Mouse (Mus musculus): ENCODE measurements around the gene Fancd2os. TPM values are rescaled to one million over a fixed set of nuclear protein-coding genes. Genes with fewer than 3 reads are reported as not detected.

The Fancd2os gene
- total and polyA plus RNA-seq, 3 experiments: 0.31 TPM; not detected in 2

DNA sequence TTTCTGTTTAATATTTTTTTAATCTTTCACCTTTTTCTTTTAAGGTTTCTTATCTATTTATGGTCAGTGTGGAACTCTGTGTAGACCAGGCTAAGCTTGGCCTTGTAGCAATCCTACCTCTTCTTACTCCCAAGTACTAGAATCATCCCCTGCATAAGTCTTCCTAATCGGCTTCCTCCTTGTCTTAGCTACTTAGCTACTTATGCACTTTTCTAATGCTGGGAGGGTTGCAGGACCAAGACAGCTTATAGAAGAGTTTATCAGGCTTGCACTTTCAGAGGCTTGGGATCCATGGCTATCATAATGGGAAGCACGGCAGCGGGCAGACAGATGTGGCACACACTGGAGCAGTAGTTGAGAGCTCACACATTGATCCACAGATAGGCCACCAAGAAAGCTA is 21.2 kb downstream of the Fancd2os start:
- in situ Hi-C loops (cut with MboI; ENCODE audit: low pct_ligation_motif_present, low pct_unique_long_range_greater_than_20kb, low sequenced_read_pairs): no loop called here
- Histone ChIP-seq H3K9ac (ENCODE audit: insufficient read depth, low read depth) (no peak overlapping the region), H3K4me2 (ENCODE audit: insufficient read depth, low read depth, poor library complexity, severe bottlenecking) (no peak overlapping the region), H3K27me3 (replicated peaks) (no peaks in the 10 kb centered on the region), H3K9me3 (replicated peaks; ENCODE audit: low read length) (no peaks in the 10 kb centered on the region), H3K79me2 (replicated peaks; ENCODE audit: control insufficient read depth, extremely low read depth, insufficient read depth, poor library complexity, severe bottlenecking) (no peaks in the 10 kb centered on the region), H3K4me3 (replicated peaks in 1 of 3; ENCODE audit: low read depth in 2 of 3, low read length in 2 of 3, poor library complexity in 1 of 3) (no peak overlapping the region), H3K4me1 (ENCODE audit: control insufficient read depth in 1 of 2, insufficient read depth in 2 of 2) (no peaks in the 10 kb centered on the region), H3K36me3 (replicated peaks in 1 of 2; ENCODE audit: control insufficient read depth in 1 of 2, insufficient read depth in 1 of 2, low read length in 1 of 2) (peaks cover 51 to 86% of the 10 kb centered on the region in 2 experiments), H3K27ac (ENCODE audit: insufficient read depth, low read depth) (no peak overlapping the region)
- no peak for TF ChIP-seq ELF1 (IDR thresholded peaks at IDR 0.05; ENCODE audit: low read depth, low read length)
- TF ChIP-seq UBTF (IDR thresholded peaks at IDR 0.05; ENCODE audit: low read depth, low read length): no peak
- no peak for TF ChIP-seq MEF2A (IDR thresholded peaks at IDR 0.05; ENCODE audit: borderline replicate concordance, low read depth, low read length)
- TF ChIP-seq ZMIZ1 (IDR thresholded peaks at IDR 0.05; ENCODE audit: low read depth, low read length): no peak
- TF ChIP-seq MAZ (IDR thresholded peaks at IDR 0.05; ENCODE audit: low read depth, low read length): no peak
- DNase-seq (ENCODE audit: extremely low read depth): no peak
- dilution Hi-C loops (cut with MboI; ENCODE audit: extremely low pct_ligation_motif_present, extremely low pct_unique_long_range_greater_than_20kb, low sequenced_read_pairs): no loop called here

DNA sequence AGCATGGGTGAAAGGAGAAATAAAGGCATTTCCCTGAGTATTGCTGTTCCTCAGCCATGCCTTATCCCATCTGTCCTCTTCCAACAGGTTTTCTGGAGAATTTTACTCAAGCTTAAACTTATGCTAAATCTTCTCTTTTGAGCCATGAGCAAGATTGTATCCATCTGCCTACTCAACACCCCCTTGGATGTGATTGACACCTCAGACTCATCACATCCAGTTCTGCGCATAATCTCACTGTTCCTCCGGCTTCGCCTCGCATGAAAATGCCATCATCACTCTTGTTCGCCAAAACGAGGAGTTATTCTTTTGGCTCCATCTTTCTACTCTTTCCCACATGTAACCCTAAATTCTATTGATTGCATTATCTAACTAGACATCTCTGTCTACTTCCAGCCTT is 24.5 kb downstream of the Fancd2os start:
- no peaks in the 10 kb centered on the region for H3K9me3 ChIP-seq (replicated peaks; ENCODE audit: low read length)
- in situ Hi-C loops (cut with MboI; ENCODE audit: low pct_ligation_motif_present, low pct_unique_long_range_greater_than_20kb, low sequenced_read_pairs) (no loop called here), dilution Hi-C loops (cut with MboI; ENCODE audit: extremely low pct_ligation_motif_present, extremely low pct_unique_long_range_greater_than_20kb, low sequenced_read_pairs) (no loop called here)
- H3K9ac ChIP-seq (ENCODE audit: insufficient read depth, low read depth): no peak overlapping the region
- no peaks in the 10 kb centered on the region for H3K79me2 ChIP-seq (replicated peaks; ENCODE audit: control insufficient read depth, extremely low read depth, insufficient read depth, poor library complexity, severe bottlenecking)
- no peaks in the 10 kb centered on the region for H3K4me1 ChIP-seq (ENCODE audit: control insufficient read depth in 1 of 2, insufficient read depth in 2 of 2)
- H3K4me3 ChIP-seq (replicated peaks in 1 of 3; ENCODE audit: low read depth in 2 of 3, low read length in 2 of 3, poor library complexity in 1 of 3): no peak overlapping the region
- H3K27ac ChIP-seq (ENCODE audit: insufficient read depth, low read depth): no peak overlapping the region
- no peak for DNase-seq (ENCODE audit: extremely low read depth)
- no peak overlapping the region for H3K4me2 ChIP-seq (ENCODE audit: insufficient read depth, low read depth, poor library complexity, severe bottlenecking)
- no peaks in the 10 kb centered on the region for H3K27me3 ChIP-seq (replicated peaks)
- peaks cover 54 to 82% of the 10 kb centered on the region in 2 experiments for H3K36me3 ChIP-seq (replicated peaks in 1 of 2; ENCODE audit: control insufficient read depth in 1 of 2, insufficient read depth in 1 of 2, low read length in 1 of 2)
- TF ChIP-seq CHD1 (IDR thresholded peaks at IDR 0.05; ENCODE audit: low read depth, low read length): no peak
- TF ChIP-seq ETS1 (conservative IDR thresholded peaks at IDR 0.05; ENCODE audit: low read depth, low read length): no peak
- TF ChIP-seq ELF1 (IDR thresholded peaks at IDR 0.05; ENCODE audit: low read depth, low read length): no peak
- TF ChIP-seq RCOR1 (conservative IDR thresholded peaks at IDR 0.05; ENCODE audit: low read depth, low read length): no peak
- no peak for TF ChIP-seq MEF2A (IDR thresholded peaks at IDR 0.05; ENCODE audit: borderline replicate concordance, low read depth, low read length)
- TF ChIP-seq BHLHE40 (IDR thresholded peaks at IDR 0.05; ENCODE audit: low read depth, low read length): no peak
- no peak for TF ChIP-seq CHD2 (IDR thresholded peaks at IDR 0.05; ENCODE audit: low read length)
- no peak for TF ChIP-seq IRF4 (IDR thresholded peaks at IDR 0.05; ENCODE audit: low read depth, low read length)
- no peak for TF ChIP-seq MAFK (IDR thresholded peaks at IDR 0.05; ENCODE audit: insufficient replicate concordance, low read length)
- TF ChIP-seq RAD21 (IDR thresholded peaks at IDR 0.05; ENCODE audit: low read depth, low read length): no peak
- no peak for TF ChIP-seq UBTF (IDR thresholded peaks at IDR 0.05; ENCODE audit: low read depth, low read length)
- TF ChIP-seq USF1 (IDR thresholded peaks at IDR 0.05; ENCODE audit: low read depth, low read length): no peak
- TF ChIP-seq CTCF (conservative IDR thresholded peaks at IDR 0.05 in 1 of 2, IDR thresholded peaks at IDR 0.05 in 1 of 2; ENCODE audit: low read depth in 2 of 2, low read length in 2 of 2): no peak
- no peak for TF ChIP-seq KAT2A (IDR thresholded peaks at IDR 0.05; ENCODE audit: insufficient replicate concordance, low read length)
- no peak for TF ChIP-seq EP300 (IDR thresholded peaks at IDR 0.05; ENCODE audit: low read length)
- TF ChIP-seq POLR2A (IDR thresholded peaks at IDR 0.05; ENCODE audit: low read depth, low read length): no peak

Data from CH12.LX (cell line).